Mouse (Mus musculus) CH12.LX (cell line): ENCODE measurements around the gene Nxpe3. TPM values are rescaled to one million over a fixed set of nuclear protein-coding genes. Genes with fewer than 3 reads are reported as not detected.

Experiments
- DNase-seq: peaks from one replicate; pipeline ENCODE4 v3.0.0-alpha.2; 2013; ENCODE audit errors: extremely low read depth
- H3K27ac ChIP-seq: 2 replicates; pipeline ENCODE4 v1.5.1; 2012; ENCODE audit warnings: low read depth, mild to moderate bottlenecking, control low read depth, moderate library complexity; ENCODE audit not compliant: insufficient read depth
- H3K27me3 ChIP-seq: replicated peaks from 2 replicates; pipeline ENCODE3; 2012; ENCODE audit warnings: inconsistent platforms
- H3K36me3 ChIP-seq, 2 experiments: replicated peaks in 1 of 2; 2 replicates each; pipeline versions ENCODE3 to v1.6.1; 2012; ENCODE audit warnings: inconsistent platforms in 1 of 2, low read length in 1 of 2, mild to moderate bottlenecking in 1 of 2, mixed read lengths in 1 of 2, moderate library complexity in 1 of 2; ENCODE audit not compliant: control insufficient read depth in 1 of 2, insufficient read depth in 1 of 2
- H3K4me1 ChIP-seq, 2 experiments: 2 replicates each; pipeline ENCODE4 v1.6.1; 2012; ENCODE audit warnings: inconsistent platforms in 1 of 2, moderate library complexity in 1 of 2; ENCODE audit not compliant: insufficient read depth in 2 of 2, control insufficient read depth in 1 of 2
- H3K4me2 ChIP-seq: 2 replicates; pipeline ENCODE4 v1.6.1; 2012; ENCODE audit warnings: low read depth, mild to moderate bottlenecking, control low read depth; ENCODE audit not compliant: poor library complexity, insufficient read depth, severe bottlenecking
- H3K4me3 ChIP-seq, 3 experiments: fragments of 150-350 bp in 1 of 3; sonication (generic) in 1 of 3; replicated peaks in 1 of 3; 2 replicates each; pipeline versions ENCODE3 to v1.5.1; 2011 to 2012; ENCODE audit warnings: low read depth in 2 of 3, low read length in 2 of 3, mild to moderate bottlenecking in 2 of 3, moderate library complexity in 2 of 3, control low read depth in 1 of 3, improper control_type of control experiment in 1 of 3, inconsistent platforms in 1 of 3, mixed read lengths in 1 of 3; ENCODE audit not compliant: poor library complexity in 1 of 3
- H3K79me2 ChIP-seq: replicated peaks from 2 replicates; pipeline ENCODE4 v1.6.1; 2012; ENCODE audit warnings: mild to moderate bottlenecking, moderate library complexity; ENCODE audit not compliant: control insufficient read depth, poor library complexity, insufficient read depth, severe bottlenecking; ENCODE audit errors: extremely low read depth
- H3K9ac ChIP-seq: 2 replicates; pipeline ENCODE4 v1.6.1; 2012; ENCODE audit warnings: low read depth, mild to moderate bottlenecking, control low read depth, moderate library complexity; ENCODE audit not compliant: insufficient read depth
- H3K9me3 ChIP-seq: replicated peaks from 2 replicates; pipeline ENCODE3; 2012; ENCODE audit warnings: low read length, inconsistent platforms, mixed read lengths
- CHD1 ChIP-seq: IDR thresholded peaks from 2 replicates; pipeline ENCODE4 v1.6.1; 2012; ENCODE audit warnings: low read depth, low read length, improper control_type of control experiment, inconsistent platforms
- CTCF ChIP-seq, 2 experiments: IDR thresholded peaks in 1 of 2; conservative IDR thresholded peaks in 1 of 2; 2 replicates each; pipeline ENCODE4 v1.5.1; 2011 to 2012; ENCODE audit warnings: low read depth in 2 of 2, low read length in 2 of 2, improper control_type of control experiment in 1 of 2, inconsistent platforms in 1 of 2, mild to moderate bottlenecking in 1 of 2, moderate library complexity in 1 of 2
- E2F4 ChIP-seq: IDR thresholded peaks from 2 replicates; pipeline ENCODE4 v1.6.1; 2011; ENCODE audit warnings: low read depth, low read length, improper control_type of control experiment; ENCODE audit not compliant: insufficient replicate concordance
- JUN ChIP-seq: IDR thresholded peaks from 2 replicates; pipeline ENCODE4 v1.6.1; 2011; ENCODE audit warnings: low read depth, mild to moderate bottlenecking, low read length, improper control_type of control experiment, moderate library complexity; ENCODE audit not compliant: insufficient read depth
- NRF1 ChIP-seq: IDR thresholded peaks from 2 replicates; pipeline ENCODE4 v1.6.1; 2014; ENCODE audit warnings: low read depth, mild to moderate bottlenecking, inconsistent platforms, low read length, improper control_type of control experiment, moderate library complexity
- PAX5 ChIP-seq: IDR thresholded peaks from 2 replicates; pipeline ENCODE4 v1.6.1; 2012; ENCODE audit warnings: low read length, inconsistent platforms, mixed read lengths
- POLR2AphosphoS2 ChIP-seq: IDR thresholded peaks from 2 replicates; pipeline ENCODE4 v1.6.1; 2011; ENCODE audit warnings: low read depth, low read length, improper control_type of control experiment
- SMC3 ChIP-seq: IDR thresholded peaks from 2 replicates; pipeline ENCODE4 v1.6.1; 2011; ENCODE audit warnings: low read depth, low read length, improper control_type of control experiment
- UBTF ChIP-seq: IDR thresholded peaks from 2 replicates; pipeline ENCODE4 v1.6.1; 2012; ENCODE audit warnings: low read depth, mild to moderate bottlenecking, inconsistent platforms, low read length, improper control_type of control experiment, moderate library complexity
- ZC3H11A ChIP-seq: IDR thresholded peaks from 2 replicates; pipeline ENCODE4 v1.6.1; 2012; ENCODE audit warnings: low read depth, mild to moderate bottlenecking, inconsistent platforms, low read length, improper control_type of control experiment
- ZNF384 ChIP-seq: IDR thresholded peaks from 2 replicates; pipeline ENCODE4 v1.6.1; 2012; ENCODE audit warnings: low read depth, low read length, improper control_type of control experiment, inconsistent platforms
- dilution Hi-C: fragments of 300-500 bp; cut with MboI; formaldehyde crosslinking; loops from 2 replicates; pipeline ENCODE4 v1.14.3; 2020; ENCODE audit warnings: low sequenced_read_pairs; ENCODE audit not compliant: extremely low pct_unique_long_range_greater_than_20kb, extremely low pct_ligation_motif_present
- in situ Hi-C: fragments of 300-500 bp; cut with MboI; formaldehyde crosslinking; loops from 3 replicates; pipeline ENCODE4 v1.14.3; 2019; ENCODE audit warnings: low sequenced_read_pairs, low pct_ligation_motif_present, low pct_unique_long_range_greater_than_20kb, mixed read lengths
- polyA plus RNA-seq: library from polyadenylated mRNA; unstranded; fragments of >175 nt; gene quantifications from 2 replicates; pipeline ENCODE4 v1.2.1, GENCODE M21; 2012; ENCODE audit warnings: low read depth; ENCODE audit not compliant: insufficient read length
- total RNA-seq, 2 experiments: library from RNA; depleted of rRNA; stranded (reverse); fragments of 300-350 nt in 1 of 2; fragments of >200 nt in 1 of 2; gene quantifications; 2 replicates each; pipeline ENCODE4 v1.2.3; 2012 to 2014

The Nxpe3 gene
- total and polyA plus RNA-seq, 3 experiments = 5.4 to 12.3 (median 10.6) TPM

DNA sequence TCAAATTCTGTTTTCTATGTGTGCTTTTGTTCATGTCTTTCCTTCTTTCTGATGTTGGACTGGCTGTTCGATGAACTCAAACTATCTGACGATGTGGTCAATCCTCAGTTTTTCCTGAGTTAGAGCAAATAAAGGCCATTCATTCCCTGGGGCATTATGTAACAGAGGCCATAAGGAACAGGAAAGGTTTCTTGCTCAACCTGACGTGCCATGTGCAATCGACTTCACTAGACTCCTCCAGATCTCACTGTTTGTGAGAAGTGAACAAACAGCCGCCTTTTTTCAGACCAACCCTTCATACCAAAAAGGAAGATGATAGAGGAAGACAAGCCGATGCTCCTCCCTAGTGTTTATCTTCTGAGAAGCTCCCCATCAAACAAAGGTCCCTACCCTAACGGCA, 104.8 kb downstream of the Nxpe3 start:
- TF ChIP-seq NRF1 = no peak
- no peak for TF ChIP-seq POLR2AphosphoS2
- TF ChIP-seq CTCF (conservative IDR thresholded peaks at IDR 0.05 in 1 of 2, IDR thresholded peaks at IDR 0.05 in 1 of 2; ENCODE audit: low read depth in 2 of 2, low read length in 2 of 2) = no peak
- no peak for TF ChIP-seq SMC3
- no peak for TF ChIP-seq UBTF
- TF ChIP-seq CHD1 = no peak
- TF ChIP-seq PAX5 = no peak
- no peak for TF ChIP-seq JUN
- TF ChIP-seq E2F4 = no peak
- no peak for TF ChIP-seq ZNF384
- no peak for TF ChIP-seq ZC3H11A
- in situ Hi-C loops = no loop called here
- dilution Hi-C loops = no loop called here
- peaks cover 5% of the 10 kb centered on the region for H3K9me3 ChIP-seq
- no peaks in the 10 kb centered on the region for H3K36me3 ChIP-seq
- no peak overlapping the region for H3K27ac ChIP-seq
- H3K9ac ChIP-seq = no peak overlapping the region
- no peak overlapping the region for H3K4me2 ChIP-seq
- DNase-seq = no peak
- H3K4me3 ChIP-seq = no peak overlapping the region
- H3K79me2 ChIP-seq = no peaks in the 10 kb centered on the region
- no peaks in the 10 kb centered on the region for H3K27me3 ChIP-seq
- H3K4me1 ChIP-seq = peaks cover 7 to 19% of the 10 kb centered on the region in 2 experiments

Other genes starting within 250 kb of the Nxpe3 start
- gene Nfkbiz, start 56.4 kb downstream of the Nxpe3 start, total RNA-seq (2012; rRNA removed) = 13.9 and 17.1 TPM in 2 replicates
- 19.7 and 23.7 TPM in 2 replicates for gene Nfkbiz, start 56.4 kb downstream of the Nxpe3 start, total RNA-seq (2014; rRNA removed)
- 11.4 and 13.7 TPM in 2 replicates for gene Nfkbiz, start 56.4 kb downstream of the Nxpe3 start, polyA plus RNA-seq
- 24.9 and 26.9 TPM in 2 replicates for gene Cep97, start 39.6 kb upstream of the Nxpe3 start, total RNA-seq (2012; rRNA removed)
- 27.5 and 28.2 TPM in 2 replicates for gene Cep97, start 39.6 kb upstream of the Nxpe3 start, total RNA-seq (2014; rRNA removed)
- gene Cep97, start 39.6 kb upstream of the Nxpe3 start, polyA plus RNA-seq = 16.9 and 19.2 TPM in 2 replicates
- gene Rpl24, start 71.0 kb upstream of the Nxpe3 start, total RNA-seq (2012; rRNA removed) = 2,337 and 2,579 TPM in 2 replicates
- 2,739 and 3,070 TPM in 2 replicates for gene Rpl24, start 71.0 kb upstream of the Nxpe3 start, total RNA-seq (2014; rRNA removed)
- gene Rpl24, start 71.0 kb upstream of the Nxpe3 start, polyA plus RNA-seq = 96.4 and 348 TPM in 2 replicates
- gene Zbtb11, start 78.6 kb upstream of the Nxpe3 start, total RNA-seq (2012; rRNA removed) = 21.4 and 25.6 TPM in 2 replicates
- gene Zbtb11, start 78.6 kb upstream of the Nxpe3 start, total RNA-seq (2014; rRNA removed) = 33.0 and 35.5 TPM in 2 replicates
- gene Zbtb11, start 78.6 kb upstream of the Nxpe3 start, polyA plus RNA-seq = 17.7 and 19.8 TPM in 2 replicates
- 67.4 and 79.5 TPM in 2 replicates for gene Pcnp, start 134.5 kb upstream of the Nxpe3 start, total RNA-seq (2012; rRNA removed)
- gene Pcnp, start 134.5 kb upstream of the Nxpe3 start, total RNA-seq (2014; rRNA removed) = 177 and 208 TPM in 2 replicates
- gene Pcnp, start 134.5 kb upstream of the Nxpe3 start, polyA plus RNA-seq = 137 and 154 TPM in 2 replicates
- gene Trmt10c, start 142.5 kb upstream of the Nxpe3 start, total RNA-seq (2012; rRNA removed) = 23.4 and 32.5 TPM in 2 replicates
- 63.0 and 63.5 TPM in 2 replicates for gene Trmt10c, start 142.5 kb upstream of the Nxpe3 start, total RNA-seq (2014; rRNA removed)
- gene Trmt10c, start 142.5 kb upstream of the Nxpe3 start, polyA plus RNA-seq = 26.6 and 30.1 TPM in 2 replicates
- gene Senp7, start 153.1 kb upstream of the Nxpe3 start, total RNA-seq (2012; rRNA removed) = 9.9 and 12.3 TPM in 2 replicates
- 15.5 and 16.5 TPM in 2 replicates for gene Senp7, start 153.1 kb upstream of the Nxpe3 start, total RNA-seq (2014; rRNA removed)
- gene Senp7, start 153.1 kb upstream of the Nxpe3 start, polyA plus RNA-seq = 23.7 and 26.4 TPM in 2 replicates